Mouse (Mus musculus) yolk sac, embryonic 10.5 days (tissue): ENCODE measurements around the gene Olfr213.
"Not testable (repeated sequence)": the region's sequence is repeated elsewhere in the genome, so short reads cannot be mapped to it uniquely, and the experiment has no call there.

Experiments used
- DNase-seq: peaks from one replicate; pipeline ENCODE4 v3.0.0-alpha.2; 2017; ENCODE audit warnings: low spot score

Gene Olfr213

GRCm38 (mm10) chr6:116538156-116538555, at the start of gene Olfr213:
Gene Olfr213, plus strand, starts transcription at chr6:116538456.
- no peak for DNase-seq

- no peak for DNase-seq
Observed at GRCm38 (mm10) chr6:116488791-116489190, 49.5 kb upstream of the Olfr213 start, which contains the start of gene Olfr211. Gene Olfr211, plus strand, starts transcription at chr6:116489091.

DNA sequence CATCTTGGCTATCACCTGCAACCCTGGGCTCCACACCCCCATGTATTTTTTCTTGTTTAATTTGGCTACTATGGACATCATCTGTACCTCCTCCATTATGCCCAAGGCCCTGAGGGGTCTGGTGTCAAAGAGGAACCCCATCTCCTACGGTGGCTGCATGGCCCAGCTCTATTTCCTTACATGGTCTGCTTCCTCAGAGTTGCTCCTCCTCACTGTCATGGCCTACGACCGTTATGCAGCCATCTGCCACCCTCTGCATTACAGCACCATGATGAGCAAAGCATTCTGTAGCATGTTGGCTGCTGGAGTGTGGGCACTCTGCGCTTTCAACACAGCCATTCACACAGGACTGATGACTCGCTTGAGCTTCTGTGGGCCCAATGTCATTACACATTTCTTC, 44.5 kb upstream of the Olfr213 start:
- DNase-seq = no peak

- DNase-seq = no peak
Observed at GRCm38 (mm10) chr6:116495960-116496359, 42.3 kb upstream of the Olfr213 start.

GRCm38 (mm10) chr6:116506302-116507003, 31.8 kb upstream of the Olfr213 start, which contains the start of gene Olfr212:
Gene Olfr212, plus strand, starts transcription at chr6:116506516.
- not testable (repeated sequence) for DNase-seq

DNA sequence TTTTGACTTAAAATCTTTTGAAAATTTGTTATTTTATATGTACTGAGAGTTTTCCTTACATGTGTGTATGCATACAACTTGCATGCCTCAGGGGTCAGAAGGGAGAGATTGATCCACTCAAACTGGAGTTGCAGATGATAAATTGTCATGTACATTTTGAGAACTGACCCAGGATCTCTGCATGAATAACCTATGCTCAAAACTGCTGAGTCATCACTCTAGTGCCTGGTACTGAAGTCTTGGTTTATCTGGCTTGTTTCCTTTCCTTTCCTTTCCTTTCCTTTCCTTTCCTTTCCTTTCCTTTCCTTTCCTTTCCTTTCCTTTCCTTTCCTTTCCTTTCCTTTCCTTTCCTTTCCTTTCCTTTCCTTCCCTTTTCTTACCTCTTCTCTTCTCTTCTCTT, 23.4 kb upstream of the Olfr213 start:
- no peak for DNase-seq

DNA sequence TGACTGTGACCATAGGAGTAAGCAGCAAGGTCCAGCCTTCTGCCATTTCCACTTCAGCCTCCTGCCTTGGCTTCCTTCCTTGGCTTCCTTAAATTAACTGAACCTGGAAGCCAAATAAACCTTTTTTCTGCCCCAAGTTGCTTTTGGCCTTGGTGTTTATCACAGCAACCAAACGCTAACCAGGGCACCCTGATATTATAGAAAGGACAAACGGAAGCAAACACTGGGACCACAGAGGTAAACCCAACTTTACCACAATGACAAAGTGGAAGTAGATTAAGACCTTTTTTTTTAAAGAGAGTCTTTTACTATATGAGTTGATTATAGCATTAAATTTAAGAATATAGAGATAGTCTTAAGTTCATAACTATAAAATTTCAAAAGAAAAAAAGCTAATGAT, 4.2 kb downstream of the Olfr213 start:
- no peak for DNase-seq

DNA sequence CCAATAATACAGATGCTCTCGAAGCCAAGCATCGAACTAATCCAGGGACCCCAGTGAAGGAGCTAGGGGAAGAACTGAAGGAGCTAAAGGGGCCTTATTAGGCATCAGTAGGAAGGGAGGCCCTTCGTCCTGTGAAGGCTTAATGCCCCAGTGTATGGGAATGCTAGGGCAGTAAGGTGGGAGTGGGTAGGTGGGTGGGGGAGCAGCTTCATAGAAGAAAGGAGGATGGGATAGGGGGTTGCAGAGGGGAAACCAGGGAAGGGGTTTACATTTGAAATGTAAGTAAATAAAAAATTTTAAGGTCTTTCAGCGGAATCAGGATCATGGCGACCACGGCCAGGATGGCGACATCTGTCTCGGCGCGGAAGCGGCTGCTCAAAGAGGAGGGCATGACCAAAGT, 12.6 kb downstream of the Olfr213 start, which contains the start of gene Gm5580:
Gm5580 (plus strand) TSS at position 301 of the 400 bp plus-strand sequence.
- DNase-seq = not testable (repeated sequence)

- no peak for DNase-seq
Observed at GRCm38 (mm10) chr6:116553935-116554334, 15.7 kb downstream of the Olfr213 start, which contains the start of gene Olfr214. Gene Olfr214, plus strand, starts transcription at chr6:116554235.

GRCm38 (mm10) chr6:116554952-116555351, 16.7 kb downstream of the Olfr213 start:
- DNase-seq = no peak

DNA sequence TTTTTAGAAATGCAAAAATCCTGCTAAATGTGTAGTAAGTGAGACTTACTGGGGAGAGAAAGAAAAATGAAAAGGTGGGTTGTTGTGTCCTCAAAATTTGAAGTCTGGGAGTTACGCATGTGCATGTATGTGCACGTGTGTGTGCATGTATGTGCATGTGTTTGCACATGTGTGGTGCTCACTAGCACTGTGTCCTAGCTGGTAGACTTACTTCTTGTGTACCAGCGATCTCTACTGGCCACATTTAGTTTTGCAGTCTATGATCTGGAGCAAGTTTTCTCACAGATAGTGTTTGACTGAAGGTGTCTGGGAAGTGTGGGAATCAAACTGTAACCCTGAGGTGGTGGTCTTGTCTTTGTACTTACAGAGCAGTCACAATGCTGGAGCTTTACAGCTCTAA, 31.6 kb downstream of the Olfr213 start:
- peak; percentile 25 for DNase-seq

GRCm38 (mm10) chr6:116584095-116584494, 45.8 kb downstream of the Olfr213 start, which contains the start of gene Olfr215:
Gene Olfr215, minus strand, starts transcription at chr6:116584195.
- no peak for DNase-seq
